Mouse (Mus musculus) stomach, postnatal 0 days (tissue): Measurements from ENCODE around the gene Milr1.

Experiments
- CTCF ChIP-seq: IDR thresholded peaks from 2 replicates; pipeline ENCODE4 v1.5.1; 2016; ENCODE audit warnings: antibody characterized with exemption, low read depth, mild to moderate bottlenecking, moderate library complexity
- EP300 ChIP-seq: optimal IDR thresholded peaks from 2 replicates; pipeline ENCODE3; 2016; ENCODE audit warnings: antibody characterized with exemption

GRCm38 (mm10) chr11:106736614-106737013 lies 14.4 kb upstream of the Milr1 start:
- TF ChIP-seq EP300 (no peak), CTCF (no peak)
